Mouse (Mus musculus) urinary bladder, postnatal 36 days (tissue): ENCODE data around the gene Gm42372.

Source experiments
- DNase-seq, 2 experiments: peaks; one replicate each; pipeline ENCODE4 v3.0.0; 2022; ENCODE audit warnings: low spot score in 2 of 2, mixed read lengths in 1 of 2

Gm42372 gene

DNA sequence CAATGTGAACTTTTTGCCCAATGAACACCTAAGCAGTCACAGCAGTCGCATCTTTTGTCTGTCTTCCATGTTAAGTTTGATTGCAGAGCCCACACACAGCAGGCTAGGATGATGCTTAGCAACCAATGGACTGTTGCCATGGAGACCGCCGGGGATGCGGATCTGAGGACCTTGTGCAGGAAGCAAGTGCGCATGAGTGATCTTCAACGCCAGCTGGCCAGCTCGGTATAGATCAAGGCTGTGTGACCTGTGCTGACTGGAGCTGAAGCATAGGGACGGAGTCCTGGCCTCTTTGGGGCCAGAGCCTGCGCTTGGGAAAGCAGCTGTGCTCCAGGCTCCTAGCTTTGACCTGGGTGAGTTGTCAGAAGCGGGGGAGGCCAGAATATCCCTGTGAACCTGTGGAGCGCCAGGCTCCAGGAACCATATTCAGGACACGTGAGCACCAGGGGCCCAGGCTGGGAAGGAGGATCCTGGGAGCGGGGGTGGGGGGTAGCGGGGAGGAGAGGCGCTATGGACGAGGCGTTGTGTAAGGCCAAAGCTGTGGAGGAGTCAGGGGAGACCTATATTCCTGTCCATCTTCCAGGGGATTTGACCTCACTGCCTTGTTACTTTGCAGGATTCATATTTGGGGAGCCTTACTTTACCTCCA lies 23.2 kb upstream of the Gm42372 start, which contains the start of gene Pnmal1:
Pnmal1 (plus strand) TSS at position 141 of the 649 bp plus-strand sequence.
- no peak for DNase-seq

DNA sequence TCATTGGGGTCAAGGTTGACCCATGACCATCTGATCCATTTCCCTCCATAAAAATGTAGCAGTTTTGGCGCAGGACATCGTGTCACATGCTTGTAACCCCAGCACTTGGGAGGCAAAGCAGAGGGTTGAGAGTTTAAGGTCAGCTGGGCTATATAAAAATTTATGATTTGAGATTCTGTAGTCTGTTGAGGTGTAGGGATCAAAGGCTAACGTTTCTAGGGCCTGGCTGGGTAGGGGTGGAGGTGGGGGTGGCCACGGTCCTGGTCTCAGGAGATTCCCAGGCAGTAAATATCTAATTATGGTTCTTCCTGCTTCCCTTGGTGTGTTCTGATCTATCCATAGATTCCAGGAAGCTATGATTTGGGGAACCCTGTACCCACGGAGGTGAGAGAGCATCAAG lies 21.2 kb upstream of the Gm42372 start:
- DNase-seq = no peak

DNA sequence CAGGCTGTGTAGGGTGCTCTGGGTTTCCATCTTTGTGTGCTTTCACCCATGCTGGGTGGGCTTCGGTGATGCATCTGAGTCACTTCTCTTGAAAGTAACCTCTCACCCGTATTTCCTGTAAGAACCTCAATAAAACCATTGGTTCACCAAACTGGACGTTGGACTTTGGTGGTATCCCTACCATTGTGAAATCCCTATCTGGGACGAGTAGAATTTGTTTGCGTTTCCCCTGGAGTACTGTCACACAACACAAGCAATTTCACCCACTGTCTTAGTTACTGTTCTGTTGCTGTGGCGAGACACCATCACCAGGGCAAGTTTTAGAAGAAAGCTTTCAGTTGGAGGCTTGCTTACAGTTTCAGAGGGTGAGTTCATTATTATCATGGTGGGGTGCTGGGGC lies 14.5 kb upstream of the Gm42372 start:
- DNase-seq = no peak

DNA sequence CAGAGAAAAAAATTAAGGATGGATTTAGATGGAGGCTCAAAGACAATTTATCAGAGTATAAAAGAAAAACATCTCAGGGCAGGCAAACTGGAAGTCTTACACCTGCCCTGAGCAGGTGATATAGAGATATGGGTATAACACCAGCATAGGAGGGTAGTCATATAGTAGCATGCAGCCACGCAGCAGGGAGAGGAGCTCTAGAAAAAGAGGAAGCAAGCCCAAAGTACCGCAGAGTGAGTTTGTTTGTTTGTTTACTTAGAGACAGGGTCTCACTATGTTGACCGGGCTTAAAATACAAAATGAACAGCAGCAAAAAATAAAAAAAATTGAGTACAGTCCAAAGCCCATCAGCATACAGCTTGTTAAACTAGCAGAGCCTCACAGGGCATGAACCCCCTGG lies 11.7 kb upstream of the Gm42372 start:
- DNase-seq = no peak

DNA sequence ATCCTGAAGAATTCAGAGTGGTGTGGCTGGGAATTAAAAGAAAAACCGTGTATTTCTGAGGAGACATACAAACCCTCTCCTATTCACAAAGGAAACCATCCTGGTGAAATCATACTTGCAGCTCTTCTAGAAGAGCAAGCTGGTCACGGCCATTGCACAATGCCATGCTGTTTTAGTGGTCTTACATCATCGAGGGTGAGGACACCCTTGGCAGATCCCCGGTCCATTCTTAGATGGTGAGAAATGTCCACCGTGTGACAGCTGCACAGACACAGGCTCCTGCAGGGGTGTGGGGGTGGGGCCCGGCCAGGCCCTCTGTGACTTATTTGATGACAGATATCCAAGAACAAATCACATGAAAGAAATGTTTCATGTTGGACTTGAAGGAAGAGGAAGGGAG lies 8.9 kb upstream of the Gm42372 start:
- DNase-seq = peak in 1 of 2 experiments; percentile 38

DNA sequence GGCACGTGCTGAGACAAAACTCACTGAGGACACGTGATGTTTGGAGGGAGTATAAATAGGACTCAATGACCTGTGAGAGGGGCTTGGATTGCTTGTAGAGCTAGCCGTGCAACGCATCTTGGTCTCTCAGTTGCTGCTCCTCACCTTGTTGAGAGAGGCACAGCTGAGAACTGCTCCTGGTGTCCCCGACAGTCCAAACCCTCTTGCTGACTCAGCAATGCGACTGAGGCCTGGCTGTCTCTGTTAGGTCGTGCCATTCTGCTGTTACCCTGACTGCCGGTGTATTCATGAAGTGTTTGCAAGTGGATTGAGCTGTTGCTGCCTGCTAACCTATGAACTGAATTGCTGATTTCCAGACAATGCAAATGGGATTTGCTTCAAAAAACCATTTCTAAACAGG lies 6.6 kb upstream of the Gm42372 start:
- no peak for DNase-seq

DNA sequence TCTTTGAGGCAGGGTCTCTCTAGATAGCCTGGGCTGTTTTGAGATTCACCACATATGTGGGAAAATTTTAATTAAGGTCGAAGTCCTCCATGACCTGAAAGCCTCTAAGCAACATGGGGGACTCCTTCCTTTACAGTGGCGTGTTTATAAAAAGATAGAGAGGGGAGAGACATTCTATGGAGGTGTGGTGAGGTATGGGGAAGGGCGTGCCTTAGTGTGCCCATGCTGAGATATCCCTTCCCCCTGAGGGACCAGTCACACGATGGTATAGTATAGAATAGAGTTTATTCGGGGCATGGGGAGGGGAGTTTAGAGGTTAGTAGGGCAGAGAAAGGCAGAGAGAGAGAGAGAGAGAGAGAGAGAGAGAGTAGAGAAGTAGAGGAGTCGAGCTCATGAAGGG lies 4.7 kb upstream of the Gm42372 start:
- no peak for DNase-seq

DNA sequence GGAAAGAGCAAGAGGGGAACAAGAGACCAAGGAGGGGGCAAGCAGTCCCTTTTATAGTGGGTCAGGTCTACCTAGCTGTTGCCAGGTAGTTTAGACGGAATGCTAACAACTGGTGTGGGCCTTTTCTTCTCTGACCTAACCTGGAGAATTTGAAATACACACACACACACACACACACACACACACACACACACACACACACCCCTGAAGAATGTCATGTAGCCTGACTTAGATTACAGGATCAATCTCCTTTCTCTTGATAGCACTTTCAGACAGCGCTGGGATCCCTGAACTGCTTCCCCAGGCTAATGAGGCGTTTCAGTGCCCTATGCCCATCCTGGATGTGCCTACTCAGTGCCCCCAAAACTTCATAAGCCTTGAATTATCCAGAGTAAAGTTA lies 4.3 kb upstream of the Gm42372 start:
- DNase-seq = no peak

DNA sequence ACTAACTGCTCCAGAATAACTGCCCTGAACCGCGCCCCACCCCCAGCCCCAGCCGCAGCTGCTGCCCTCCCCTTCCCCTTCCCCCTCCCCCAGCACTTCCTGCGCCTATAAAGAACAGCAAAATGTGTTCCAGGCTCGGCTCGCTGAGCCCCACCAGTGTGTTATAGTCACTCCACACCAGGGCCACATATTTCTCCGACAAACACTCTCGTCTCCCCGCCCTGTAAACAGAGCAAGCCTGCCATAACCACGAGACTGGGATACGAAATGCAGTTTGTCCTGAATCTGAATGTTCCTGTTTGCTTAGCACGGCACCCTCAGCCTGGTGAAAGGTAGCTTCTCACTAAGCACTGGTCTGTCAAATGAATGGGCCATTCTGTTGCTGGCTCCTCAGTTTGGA lies 2.5 kb upstream of the Gm42372 start:
- DNase-seq = peak; percentile 28 to 40

DNA sequence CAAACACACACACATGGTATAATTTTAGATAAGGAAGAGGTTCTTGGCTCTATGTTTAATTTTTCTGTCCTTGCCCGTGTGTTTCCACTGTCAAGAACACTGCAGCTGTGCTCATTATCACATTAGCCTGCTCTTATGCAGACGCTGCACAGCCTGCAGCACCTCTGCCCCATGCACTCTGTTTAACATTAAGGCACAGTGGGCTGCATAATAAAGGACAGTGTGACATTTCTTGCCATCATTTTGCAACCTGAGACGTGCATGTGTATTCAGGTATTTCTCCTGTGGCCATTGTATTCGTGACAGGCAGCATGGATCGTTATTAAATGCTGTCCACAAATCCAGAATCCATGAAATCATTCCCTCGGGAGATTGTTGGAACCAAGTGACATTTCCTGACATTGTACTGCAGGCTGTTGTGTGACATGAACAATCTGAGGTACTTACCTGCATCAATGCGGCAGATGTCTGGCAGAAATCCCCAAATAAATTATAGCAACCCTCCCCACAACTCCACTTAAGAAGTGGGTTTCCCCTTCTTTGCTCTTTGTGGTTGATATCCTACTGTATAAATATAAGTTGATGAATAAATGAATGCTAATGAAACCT lies 4.8 kb downstream of the Gm42372 start:
- no peak for DNase-seq

DNA sequence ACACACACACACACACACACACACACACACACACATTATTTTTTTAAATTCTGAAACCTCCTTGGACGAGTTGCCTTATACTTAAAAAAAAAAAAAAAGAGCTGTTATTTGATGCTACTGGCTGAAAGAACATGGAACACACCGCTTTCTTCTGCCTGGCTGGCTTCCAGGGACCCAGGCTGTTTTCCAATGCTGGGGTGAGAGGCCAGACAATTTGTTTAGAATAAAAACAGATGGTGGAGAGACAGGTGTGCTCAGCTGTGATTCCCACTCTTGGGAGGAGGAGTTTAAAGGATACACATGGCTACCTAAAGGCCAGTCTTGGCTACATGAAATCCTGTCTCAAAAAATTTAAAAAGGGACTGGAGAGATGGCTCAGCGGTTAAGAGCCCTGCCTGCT lies 5.5 kb downstream of the Gm42372 start:
- peak in 1 of 2 experiments; percentile 54 for DNase-seq

DNA sequence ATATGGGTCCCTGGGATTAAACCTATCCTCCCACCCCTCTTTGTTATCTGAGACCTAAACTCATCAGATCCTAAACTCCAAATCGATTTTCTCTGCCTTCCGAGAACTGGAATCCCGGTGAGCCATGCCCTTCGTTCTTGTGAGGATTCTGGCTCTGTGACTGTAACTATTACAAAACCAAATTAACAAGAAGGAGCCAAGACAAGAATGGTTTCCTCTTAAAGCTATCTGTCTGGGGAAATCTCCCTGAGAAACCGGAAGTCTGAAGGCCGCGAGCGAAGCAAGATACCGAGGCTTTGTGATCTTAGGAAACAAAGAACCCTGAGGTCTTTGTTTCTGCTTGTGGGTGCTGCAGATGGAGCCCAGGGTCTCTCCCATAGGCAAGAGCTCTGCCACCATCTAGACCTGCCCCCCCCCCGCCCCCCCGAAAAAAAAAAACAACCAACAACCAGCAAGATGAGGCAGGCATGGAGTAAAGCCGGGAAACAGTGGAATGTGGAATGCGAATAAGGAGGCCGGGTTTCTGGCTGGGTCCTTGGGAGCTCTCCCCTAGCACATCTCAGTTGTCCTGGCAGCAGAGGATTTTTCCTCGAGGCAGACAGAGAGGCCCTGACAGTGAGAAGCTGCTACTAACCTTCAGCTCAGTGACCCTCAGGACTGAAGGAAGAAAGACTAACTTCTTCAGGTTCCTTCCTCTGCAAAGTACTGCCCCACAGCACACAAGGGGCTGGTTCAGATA lies 7.3 kb downstream of the Gm42372 start:
- no peak for DNase-seq

DNA sequence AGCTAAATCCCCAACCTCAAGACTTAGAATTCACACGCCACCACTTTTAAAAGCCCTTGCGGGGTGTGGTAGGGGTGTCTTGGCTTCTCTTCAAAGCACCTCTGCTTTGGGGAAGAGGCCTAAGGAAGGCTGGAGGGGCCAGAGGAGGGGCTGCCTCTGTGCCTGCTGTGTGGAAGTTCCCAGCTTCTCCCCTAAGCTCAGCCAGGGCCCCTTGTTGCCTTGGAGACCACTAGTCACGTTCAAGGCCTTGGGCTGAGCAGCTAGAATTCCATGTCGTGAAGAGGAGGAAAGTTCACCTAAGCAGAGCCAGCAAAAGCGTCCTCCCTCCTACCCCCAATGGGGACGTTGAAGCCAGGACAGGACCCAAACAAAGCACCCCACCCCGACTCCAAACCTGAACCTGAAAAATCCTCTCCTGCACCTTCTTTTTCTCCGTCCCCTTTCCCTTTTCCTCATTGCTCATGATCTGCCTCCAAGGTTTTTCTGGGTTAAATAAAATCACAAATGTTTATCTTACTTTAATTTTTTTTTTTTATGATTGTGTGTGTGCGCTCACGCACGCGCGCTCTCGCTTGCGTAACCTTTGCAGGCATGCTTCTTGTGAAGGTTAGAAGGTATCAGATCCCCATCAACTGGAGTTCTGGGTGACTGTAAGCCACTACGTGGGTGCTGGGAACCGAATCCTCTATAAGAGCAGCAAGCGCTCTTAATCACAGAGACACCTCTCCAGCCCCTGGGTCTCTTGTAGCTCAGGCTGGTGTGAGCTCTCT lies 9.0 kb downstream of the Gm42372 start:
- no peak for DNase-seq

DNA sequence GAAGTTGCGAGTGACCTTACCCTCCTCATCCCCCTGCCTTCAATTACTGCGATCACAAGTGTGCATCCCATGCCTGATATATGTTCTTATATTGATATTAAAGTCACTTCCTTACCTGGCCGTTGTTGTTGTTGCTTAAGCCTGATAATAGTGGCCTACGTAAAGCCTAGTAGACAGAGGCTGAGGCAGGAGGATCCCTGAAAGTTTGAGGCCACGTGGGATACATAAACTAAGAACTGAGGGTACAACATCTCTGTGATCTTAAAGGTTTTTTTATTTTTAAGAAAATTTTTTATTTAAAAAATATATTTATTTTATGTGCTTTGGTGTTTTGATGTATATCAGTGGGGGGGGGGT lies 9.5 kb downstream of the Gm42372 start, which contains the start of gene Ccdc8:
Ccdc8 (plus strand) TSS at position 258 of the 357 bp plus-strand sequence.
- no peak for DNase-seq

DNA sequence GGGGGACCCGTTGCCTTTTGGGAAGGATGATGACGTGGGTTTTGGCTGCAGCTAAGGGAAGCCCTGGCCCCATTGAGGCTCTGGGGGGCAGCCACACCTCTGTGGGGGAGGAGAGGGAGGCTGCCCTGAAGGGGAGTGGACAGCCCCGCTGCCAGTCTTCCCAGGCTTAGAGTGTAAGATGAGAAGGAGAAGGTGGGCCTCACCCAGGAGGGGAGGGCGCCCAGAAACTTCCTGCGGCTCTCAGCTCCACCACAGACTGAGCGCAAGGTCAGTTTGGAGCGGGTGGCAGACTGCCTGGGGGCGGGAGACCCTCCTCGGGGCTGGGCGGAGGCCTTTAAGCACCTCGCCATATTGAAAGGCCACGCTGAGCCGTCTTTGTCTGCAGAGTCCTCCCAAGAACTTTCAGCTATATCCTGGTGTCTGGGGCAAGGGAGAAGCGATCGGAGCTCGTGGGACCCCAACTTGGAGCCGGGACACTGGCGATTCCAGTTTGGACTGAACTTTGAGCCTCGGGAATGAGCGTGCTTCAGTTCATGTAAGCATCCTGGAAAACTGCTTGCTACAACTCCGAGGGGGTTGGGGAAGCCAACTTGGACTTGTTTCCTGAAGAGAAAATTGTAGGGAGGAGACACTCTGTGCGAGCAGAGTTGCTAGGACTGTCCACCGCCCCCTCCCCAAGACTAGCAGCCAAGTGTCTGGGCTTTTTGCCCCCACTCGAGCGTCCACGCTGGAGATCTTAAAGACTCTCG lies 10.9 kb downstream of the Gm42372 start:
- DNase-seq = peak; percentile 66 to 80

DNA sequence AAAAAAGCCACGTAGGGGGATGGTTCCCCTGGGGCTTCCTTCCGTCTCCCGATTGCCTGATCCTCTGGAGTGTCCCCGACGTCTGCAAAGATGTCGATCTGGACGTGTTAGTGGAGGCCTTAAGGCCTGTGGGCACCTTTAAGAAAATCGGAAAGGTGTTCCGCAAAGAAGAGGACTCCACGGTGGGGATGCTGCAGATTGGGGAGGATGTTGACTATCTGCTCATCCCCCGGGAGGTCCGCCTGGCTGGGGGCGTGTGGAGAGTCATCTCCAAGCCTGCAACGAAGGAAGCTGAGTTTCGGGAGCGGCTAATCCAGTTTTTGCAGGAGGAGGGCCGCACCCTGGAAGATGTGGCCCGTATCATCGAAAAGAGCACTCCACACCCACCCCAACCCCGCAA lies 11.5 kb downstream of the Gm42372 start:
- DNase-seq = no peak

DNA sequence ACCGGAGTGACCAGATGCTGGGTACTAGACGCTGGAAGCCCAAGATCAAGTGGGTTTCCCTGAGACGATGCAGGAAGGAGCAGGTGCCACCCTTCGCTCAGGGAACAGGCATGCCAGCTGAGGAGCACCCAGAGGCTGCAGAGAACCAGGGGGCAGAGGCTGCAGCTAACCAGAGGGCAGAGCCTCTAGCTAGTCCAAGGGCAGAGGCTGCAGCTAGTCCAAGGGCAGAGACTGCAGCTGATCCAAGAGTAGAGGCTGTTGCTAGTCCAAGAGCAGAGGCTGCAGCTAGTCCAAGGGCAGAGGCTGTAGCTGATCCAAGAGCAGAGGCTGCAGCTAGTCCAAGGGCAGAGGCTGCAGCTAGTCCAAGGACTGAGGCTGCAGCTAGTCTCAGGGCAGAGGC lies 12.5 kb downstream of the Gm42372 start:
- no peak for DNase-seq

DNA sequence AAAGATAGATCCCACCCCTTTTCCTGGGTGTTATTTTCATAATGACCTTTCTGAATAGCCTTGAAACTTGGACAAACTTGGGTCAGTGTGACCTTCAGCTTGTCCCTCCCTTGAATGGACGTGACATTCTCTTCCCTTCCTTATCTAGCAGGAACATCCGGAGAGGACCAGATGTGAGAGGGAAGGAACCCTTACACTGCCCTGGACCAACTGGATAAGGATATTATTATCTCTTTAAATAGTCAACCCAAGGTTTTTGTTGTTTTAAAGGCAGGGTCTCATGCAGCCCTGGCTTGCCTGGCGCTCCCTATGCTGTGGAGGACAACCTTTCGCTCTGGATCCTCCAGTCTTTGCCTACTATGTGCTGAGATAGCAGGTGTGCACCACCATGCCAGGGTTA lies 16.3 kb downstream of the Gm42372 start:
- no peak for DNase-seq

DNA sequence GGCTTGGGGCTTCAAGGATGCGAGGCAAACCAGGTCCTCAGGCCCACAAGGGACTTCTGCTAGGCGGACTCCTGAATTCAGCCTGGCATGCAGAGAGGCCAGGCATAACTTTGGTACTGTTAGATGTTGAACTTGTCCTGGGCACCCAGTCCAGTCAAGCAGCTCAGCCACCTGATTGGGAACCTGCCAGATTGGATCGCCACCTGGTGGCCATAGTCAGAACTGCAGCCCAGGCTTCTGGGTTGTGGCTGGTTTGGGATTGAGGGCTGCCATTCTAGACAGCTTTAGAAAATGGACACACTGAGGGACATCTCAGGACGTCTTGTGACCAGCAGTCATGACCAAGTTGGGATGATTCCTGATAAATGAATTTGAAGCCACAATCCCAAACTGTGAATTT lies 16.8 kb downstream of the Gm42372 start:
- DNase-seq = peak; percentile 88

DNA sequence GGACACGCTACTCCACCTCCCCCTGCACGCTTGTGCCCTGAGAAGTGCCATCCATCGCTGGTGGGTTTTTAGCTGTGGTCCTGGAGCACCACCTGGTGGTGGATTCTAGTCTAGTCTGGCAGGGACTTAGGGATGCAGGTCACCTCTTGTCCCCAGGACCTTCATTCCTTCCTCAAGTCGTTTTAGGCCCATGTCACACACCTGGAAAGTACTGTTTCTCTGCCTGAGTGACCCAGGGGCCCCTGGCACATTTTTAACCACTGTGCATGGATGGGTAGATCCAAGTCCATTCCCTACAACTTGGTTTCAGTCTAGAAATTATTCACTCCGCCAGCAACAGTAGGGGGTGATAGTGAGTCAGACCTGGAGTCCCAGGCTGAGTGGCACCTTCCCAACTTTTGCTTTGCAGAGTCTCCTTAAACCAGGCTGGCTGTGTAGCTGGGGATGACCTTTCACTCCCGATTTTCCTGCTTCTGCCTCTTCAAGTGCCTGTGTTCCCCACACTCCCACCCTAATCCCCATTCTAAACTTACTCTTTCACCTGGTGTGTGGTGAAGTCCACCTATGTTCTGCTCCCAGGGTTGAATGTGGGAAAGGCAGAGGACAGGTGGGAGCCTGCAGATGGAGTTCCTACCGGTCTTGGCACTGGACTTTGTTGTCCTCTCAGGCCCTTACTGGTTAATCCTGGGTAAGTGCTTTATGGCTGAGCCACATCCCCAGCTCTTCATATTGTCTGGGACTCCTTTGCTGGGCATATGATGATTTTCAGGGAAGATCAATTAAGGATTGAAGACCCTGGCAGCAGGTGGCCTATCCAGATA lies 19.7 kb downstream of the Gm42372 start:
- peak; percentile 64 to 72 for DNase-seq
